Mouse (Mus musculus) liver, adult (tissue): ENCODE results near the gene Tsnaxip1.

ENCODE experiments used
- GATA4 ChIP-seq: IDR thresholded peaks from 2 replicates; pipeline ENCODE4 v1.6.1; 2014; ENCODE audit warnings: mild to moderate bottlenecking, low read length; ENCODE audit not compliant: insufficient replicate concordance

Tsnaxip1 gene

GRCm38 (mm10) chr8:105826861-105827848, at the start of gene Tsnaxip1, which contains the start of gene Ranbp10:
Gene Tsnaxip1, plus strand, starts transcription at chr8:105827731.
Gene Ranbp10, minus strand, starts transcription at chr8:105827350.
- no peak for TF ChIP-seq GATA4

DNA sequence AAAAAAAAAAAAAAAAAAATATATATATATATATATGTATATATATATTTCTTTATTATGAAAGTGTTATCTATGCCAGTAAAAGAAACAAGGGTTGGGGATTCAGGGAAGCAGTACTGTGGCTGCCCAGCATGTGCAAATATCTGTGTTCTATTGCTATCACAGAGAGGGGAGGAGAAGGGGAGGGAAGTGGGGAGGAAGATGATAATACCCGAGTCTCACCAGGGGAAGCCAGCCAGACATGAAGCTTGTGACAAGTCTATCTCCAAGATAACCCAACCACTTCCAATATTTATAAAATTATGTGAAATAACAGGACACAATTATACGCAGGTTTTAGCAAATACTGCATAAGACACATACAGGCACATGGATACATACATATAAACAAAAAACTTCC, 49.7 kb upstream of the Tsnaxip1 start:
- no peak for TF ChIP-seq GATA4

GRCm38 (mm10) chr8:105780298-105780697, 47.2 kb upstream of the Tsnaxip1 start:
- no peak for TF ChIP-seq GATA4

GRCm38 (mm10) chr8:105788241-105788640, 39.3 kb upstream of the Tsnaxip1 start:
- no peak for TF ChIP-seq GATA4

- TF ChIP-seq GATA4, result no peak
These were observed 38.6 kb upstream of the Tsnaxip1 start for GRCm38 (mm10) chr8:105788927-105789326.

DNA sequence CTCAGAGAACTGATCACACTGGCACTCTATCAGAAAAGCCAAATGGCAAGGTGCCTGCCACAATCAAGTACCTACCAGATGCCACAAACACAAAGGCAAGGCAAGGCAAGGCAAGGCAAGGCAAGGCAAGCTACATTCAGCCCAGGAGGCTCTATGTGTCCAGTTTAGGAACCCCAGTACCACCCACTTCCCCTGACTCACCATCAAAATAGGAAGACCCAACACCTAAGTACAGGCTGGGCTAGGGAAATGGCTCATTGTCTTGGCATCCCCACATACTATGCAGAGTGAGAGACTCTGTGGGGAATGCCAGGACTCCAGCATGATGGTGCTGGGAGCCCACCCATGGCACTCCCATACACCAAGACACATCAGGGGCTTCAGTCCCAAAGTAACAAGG, 37.9 kb upstream of the Tsnaxip1 start:
- TF ChIP-seq GATA4, result no peak

- TF ChIP-seq GATA4, result no peak
These were observed 34.2 kb upstream of the Tsnaxip1 start for GRCm38 (mm10) chr8:105793331-105793730.

DNA sequence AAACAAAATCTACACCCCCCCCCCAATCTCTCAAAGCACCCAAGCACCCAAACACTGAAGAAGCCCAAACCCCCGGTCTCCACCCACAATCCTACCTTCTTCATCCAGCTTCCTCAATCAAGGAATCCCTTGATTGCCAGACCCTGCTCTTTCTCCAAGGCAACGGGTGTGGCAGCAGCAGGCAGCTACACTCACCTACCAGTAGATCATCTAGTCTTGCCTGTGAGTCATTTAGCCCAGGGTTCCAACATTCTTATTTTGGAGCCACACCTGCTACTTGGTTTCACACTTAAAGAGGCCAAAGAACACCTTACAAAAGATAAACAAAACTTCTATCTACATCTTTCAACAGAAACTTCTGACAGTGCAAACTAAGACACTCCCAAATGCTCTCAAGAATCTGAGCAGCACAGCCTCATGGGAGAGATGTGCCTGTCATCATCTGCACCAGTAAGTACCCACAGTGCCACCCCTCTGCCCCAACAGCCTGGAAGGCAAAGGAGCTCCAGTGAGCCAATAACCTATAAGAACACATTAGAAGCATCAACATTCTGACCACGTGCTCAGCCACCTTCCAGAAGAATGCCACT, 33.4 kb upstream of the Tsnaxip1 start:
- no peak for TF ChIP-seq GATA4

- no peak for TF ChIP-seq GATA4
These were observed 31.7 kb upstream of the Tsnaxip1 start for GRCm38 (mm10) chr8:105795785-105796184.

- TF ChIP-seq GATA4, result no peak
These were observed 29.1 kb upstream of the Tsnaxip1 start for GRCm38 (mm10) chr8:105798408-105798807.

GRCm38 (mm10) chr8:105799091-105799812, 28.3 kb upstream of the Tsnaxip1 start:
- no peak for TF ChIP-seq GATA4

GRCm38 (mm10) chr8:105801153-105801904, 26.2 kb upstream of the Tsnaxip1 start:
- TF ChIP-seq GATA4, result no peak

DNA sequence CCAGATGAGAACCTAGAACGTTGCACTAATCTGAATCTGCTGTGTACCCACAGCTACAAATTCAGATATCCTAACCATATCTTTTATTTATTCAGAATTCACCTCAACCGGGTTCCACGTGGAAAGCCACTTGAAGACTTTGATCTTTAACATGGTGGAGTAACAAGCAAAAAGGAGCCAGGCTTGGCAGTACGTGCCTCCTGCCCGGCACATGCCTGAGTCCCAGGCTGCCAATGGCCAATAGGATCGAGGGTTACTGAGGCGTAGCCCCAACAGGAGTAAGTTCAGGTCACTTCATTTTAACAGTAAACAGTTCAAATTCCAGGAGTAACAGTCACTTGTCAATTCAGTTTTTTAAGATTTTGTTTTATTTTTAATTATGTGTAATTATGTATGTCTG, 22.7 kb upstream of the Tsnaxip1 start:
- no peak for TF ChIP-seq GATA4

GRCm38 (mm10) chr8:105805346-105805745, 22.2 kb upstream of the Tsnaxip1 start:
- TF ChIP-seq GATA4, result no peak

GRCm38 (mm10) chr8:105805964-105806363, 21.6 kb upstream of the Tsnaxip1 start:
- TF ChIP-seq GATA4, result no peak
